Mouse (Mus musculus) kidney, adult 2 months (tissue): ENCODE results near the gene Scn5a.

ENCODE experiments used
- CTCF ChIP-seq: fragments of 200-500 bp; conservative IDR thresholded peaks from 2 replicates; pipeline ENCODE4 v1.5.1; 2011; ENCODE audit warnings: low read depth, mild to moderate bottlenecking, control low read depth, low read length, moderate library complexity, mixed read lengths; ENCODE audit not compliant: insufficient read depth, insufficient read length
- POLR2A ChIP-seq: fragments of 200-500 bp; IDR thresholded peaks from one replicate; pipeline ENCODE4 v1.6.1; 2011; ENCODE audit warnings: low read depth, low read length, control low read depth

DNA sequence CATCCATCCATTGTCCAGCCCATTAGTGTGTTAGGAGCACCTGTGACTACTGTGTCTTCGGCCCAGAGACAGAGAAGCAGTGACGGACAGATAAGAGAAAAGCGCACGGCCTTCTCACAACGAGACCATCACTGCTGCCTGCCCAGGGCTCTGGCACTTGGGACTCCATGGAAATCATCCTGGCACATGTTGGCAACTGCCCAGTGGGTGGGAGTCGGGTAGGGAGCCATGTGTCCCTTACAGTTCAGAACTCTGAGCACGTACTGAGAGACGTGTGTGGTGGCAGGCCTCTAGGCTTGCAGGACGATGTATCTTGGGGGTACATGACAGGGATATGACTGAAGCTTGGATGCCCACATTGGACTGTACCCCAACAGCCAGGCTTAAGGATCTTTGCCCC lies 38.1 kb downstream of the Scn5a start:
- TF ChIP-seq CTCF (no peak), POLR2A (no peak)
